Mouse (Mus musculus) heart, postnatal 10 days (tissue): Measurements from ENCODE around the gene Prr22. TPM values are rescaled to one million over a fixed set of nuclear protein-coding genes. Genes with fewer than 3 reads are reported as not detected.

Experiments used
- DNase-seq, 2 experiments: peaks; one replicate each; pipeline ENCODE4 v3.0.0; 2021
- intact Hi-C: fragments of 180-260 bp; cut with DNase I; formaldehyde crosslinking; loops from one replicate; pipeline ENCODE4 v1.15.1; 2025
- total RNA-seq, 2 experiments: library from RNA; stranded (reverse); gene quantifications; 2 replicates each; pipeline ENCODE4 v1.2.3; 2021

Prr22 gene
- total RNA-seq, 2 experiments from 2014 or later, result 0.27 to 0.43 TPM

DNA sequence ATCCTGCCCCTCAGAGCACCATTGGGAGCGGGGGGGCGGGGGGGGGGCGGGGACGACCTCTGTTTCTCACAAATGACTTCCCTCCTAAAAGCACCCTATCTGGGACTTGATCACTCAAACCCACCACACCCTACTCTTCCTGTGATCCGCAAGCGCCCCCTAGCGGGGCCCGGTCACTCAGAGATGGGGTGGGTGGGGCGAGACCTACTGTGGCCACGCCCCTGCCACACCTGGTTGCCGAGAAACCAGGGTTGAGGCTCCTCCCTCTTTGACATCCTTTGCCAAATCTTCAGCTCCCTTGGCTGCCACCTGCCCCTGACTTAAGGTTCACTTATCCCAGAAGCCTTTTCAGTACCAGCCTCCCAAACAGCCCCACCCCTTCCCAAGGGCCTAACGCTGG lies 11.9 kb upstream of the Prr22 start:
- intact Hi-C loops, result loop anchor here (2.0 to 5.0 kb wide), 2 partner anchors 39 to 76 kb away; partner anchors contain the start of gene Vmac
- peak; percentile 43 to 71 for DNase-seq

DNA sequence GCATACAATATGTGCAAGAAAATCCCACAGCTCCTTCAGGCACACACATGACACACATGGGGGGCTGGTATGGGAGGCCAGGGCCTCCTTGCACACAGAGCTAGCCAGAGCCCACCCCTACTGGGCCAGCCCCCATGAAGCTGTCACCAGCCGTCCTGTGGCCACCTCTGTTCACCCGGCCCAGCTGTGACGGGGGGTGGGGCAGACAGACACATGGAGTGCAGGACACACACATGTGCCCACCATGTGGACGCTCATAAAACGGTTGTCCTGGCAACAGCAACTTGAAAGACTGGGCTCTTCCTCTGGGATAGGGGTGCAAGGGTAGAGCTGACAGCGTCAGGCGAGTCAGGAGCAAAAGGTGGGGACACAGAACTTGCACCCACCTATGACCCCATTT lies 10.8 kb upstream of the Prr22 start:
- intact Hi-C loops, result loop anchor here (2.0 to 5.0 kb wide), 2 partner anchors 40 to 77 kb away; partner anchors contain the start of gene Vmac
- DNase-seq, result no peak

DNA sequence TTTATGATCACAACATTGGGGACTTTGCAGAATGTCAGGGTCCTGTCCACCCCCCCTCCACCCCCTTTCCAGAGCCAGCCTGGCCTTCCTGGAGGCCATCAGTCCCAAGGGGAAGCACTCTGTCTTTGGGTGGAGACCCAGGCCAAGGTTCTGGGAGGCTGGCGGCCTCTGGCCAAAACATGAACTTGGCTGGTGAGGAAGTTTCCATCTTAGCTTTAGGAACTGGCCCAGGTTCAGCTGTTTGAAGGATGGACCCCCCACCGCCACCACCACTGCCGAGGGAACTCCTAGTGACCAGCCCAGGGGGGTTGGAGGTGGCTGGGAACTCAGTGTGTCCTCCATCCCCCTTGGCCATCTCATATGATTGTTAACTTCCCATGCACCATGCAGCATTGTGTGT lies 9.0 kb upstream of the Prr22 start:
- intact Hi-C loops, result loop anchor here (5.0 kb wide), 1 partner anchor 149 kb away; the partner anchor contains the start of gene Rpl36
- no peak for DNase-seq

DNA sequence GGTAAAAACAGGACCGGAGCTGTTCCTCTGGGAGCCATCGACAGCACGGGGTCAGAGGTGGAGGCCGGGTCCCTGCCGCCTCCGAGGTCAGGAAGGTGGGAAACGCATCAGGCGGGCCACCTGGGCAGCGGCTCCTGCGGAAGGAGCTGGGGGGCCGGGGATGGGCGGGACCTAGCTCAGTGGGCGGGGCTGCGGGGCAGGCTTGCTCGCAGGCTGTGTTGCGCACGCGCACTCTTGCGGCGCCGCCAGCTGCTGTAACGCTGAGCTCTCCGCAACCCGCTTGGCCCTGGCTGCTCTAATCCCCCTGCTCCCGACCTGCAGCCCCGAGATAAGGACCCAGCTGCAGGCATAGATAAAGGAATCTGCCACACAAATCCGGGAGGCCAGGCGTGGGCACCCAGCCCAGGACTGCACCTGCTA lies 8.0 kb upstream of the Prr22 start:
- intact Hi-C loops, result loop anchor here (5.0 kb wide), 1 partner anchor 150 kb away; the partner anchor contains the start of gene Rpl36
- DNase-seq, result peak; percentile 89 to 91

DNA sequence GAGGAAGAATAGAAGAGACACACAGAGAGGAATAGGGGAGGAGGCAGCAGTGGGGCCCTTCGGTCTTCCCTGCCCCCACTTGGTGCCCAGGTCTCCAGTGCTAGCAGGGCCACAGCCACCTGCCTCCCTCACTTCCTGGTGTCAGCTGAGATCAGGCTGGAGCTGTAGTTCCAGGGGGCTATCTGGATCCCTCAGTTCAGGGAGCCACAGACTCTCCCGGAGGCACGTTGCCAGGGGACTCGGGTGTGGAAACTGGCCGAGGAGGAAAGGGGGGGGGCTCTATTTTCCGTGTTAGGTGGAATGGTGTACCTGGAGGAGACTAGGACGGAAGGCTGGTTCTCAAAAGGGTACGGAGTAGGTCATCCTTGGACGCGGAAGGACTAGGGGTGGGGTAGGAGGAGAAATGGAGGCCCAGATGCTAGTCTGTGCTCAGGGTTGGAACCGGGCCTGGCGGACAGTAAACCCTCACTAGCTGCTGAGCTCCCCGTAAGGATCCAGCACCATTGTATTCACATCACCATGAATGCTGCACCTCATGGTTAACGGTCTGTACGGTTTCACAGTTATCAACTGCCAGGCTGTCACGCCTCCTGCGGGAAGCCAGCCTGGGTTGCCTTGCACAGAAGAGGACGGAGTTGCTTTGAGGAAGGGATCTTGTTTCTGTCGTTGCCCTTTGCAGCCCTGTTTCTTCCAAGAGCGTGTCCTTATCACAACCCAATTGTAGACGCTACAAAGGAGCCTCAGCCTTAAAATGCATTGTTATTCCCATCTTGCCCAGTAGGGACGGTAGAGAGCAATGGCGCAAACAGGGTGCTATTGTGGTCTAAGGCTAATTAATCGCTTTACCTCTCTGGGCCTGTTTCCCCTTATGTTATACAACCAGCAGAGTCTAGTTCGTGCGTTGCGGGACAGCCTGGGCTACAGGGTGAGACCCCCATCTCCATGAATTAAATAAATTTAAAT lies 7.0 kb upstream of the Prr22 start:
- DNase-seq, result peak; percentile 65 to 81
- intact Hi-C loops, result loop anchor here (5.0 kb wide), 1 partner anchor 151 kb away; the partner anchor contains the start of gene Rpl36

DNA sequence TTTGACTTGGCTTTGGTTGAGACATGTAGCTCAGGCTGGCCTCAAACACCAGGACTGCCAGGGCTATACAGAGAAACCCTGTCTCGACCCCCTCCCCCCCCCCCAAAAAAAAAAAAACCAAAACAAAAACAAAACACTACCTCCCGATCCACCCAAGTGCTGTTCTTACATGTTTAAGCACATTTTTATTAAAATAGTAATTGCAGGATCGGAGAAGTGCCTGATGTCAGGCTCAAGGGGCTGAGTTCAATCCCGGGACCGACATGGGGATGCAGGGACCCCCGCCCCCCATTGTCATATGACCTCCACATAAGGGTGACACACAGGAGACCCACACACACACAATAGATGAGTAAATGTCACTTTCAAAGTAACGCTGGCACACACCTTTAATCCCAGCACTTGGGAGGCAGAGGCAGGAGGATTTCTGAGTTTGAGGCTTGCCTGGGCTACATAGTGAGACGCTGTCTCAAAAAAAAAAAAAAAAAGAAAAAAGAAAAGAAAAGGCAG lies 6.3 kb upstream of the Prr22 start:
- intact Hi-C loops, result loop anchor here (5.0 kb wide), 1 partner anchor 151 kb away; the partner anchor contains the start of gene Rpl36
- DNase-seq, result no peak

DNA sequence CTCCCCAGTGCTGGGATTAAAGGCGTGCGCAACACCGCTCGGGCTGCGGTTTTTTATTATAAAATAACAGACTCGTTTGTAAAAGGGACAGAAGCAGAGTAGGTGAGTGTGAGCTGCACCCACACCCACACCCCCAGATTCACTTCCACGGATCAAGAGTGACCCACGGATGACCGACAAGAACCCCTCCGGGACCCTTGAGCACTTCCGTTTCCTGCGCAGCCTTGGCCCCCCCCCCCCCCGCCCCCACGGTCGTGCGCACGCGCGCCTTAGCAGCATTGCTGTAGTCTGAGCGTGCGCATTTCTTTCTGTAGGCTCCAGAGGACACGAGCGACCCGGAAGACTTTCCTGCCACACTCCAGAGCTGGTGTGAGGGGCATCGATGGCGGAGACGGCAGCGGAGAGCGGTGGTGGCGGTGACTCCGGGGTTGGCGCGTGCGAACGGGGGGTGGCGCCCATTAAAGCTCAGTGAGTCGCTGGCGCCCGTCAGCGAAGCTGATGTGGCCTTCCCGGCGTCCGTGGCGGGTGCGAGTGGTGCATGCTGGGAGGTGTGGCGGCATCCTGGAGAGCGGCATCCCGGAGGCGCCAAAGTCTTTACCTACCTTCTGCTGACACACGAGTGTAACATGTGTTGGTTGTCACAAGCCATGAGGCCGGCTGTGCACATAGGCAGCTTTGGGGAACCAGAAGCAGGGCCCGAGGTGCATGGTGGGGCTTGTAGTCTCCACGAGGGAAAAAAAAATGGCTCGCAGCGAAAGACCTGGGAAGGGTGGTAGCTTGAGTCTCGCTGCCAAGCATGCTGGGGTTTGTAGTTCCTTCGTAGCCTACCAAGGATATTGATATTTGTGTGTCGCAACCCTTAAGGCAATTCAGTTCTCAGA lies 5.3 kb upstream of the Prr22 start, which contains the start of gene Dus3l:
Dus3l (plus strand) TSS at position 284 of the 881 bp plus-strand sequence.
- peak; percentile 92 to 93 for DNase-seq
- intact Hi-C loops, result loop anchor here (5.0 kb wide), 1 partner anchor 152 kb away; the partner anchor contains the start of gene Rpl36

DNA sequence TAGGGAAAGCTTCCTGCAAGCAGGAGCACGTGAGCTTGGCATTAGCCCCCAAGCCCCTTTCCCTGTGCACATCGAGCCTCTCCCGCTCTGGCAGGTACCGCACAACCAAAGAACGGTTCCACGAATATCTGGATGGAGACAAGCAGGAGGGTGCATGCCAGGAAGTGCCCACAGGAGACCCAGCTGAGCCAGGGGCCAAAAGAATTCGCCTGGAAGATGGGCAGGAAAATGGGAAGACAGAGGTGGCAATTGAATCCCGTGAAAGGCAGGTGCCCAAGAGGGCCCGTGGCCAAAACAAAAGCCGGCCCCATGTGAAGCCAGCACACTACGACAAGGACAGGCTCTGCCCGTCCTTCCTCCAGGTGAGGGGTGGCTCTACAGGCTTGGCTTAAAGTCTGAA lies 4.6 kb upstream of the Prr22 start:
- intact Hi-C loops, result no loop called here
- no peak for DNase-seq

DNA sequence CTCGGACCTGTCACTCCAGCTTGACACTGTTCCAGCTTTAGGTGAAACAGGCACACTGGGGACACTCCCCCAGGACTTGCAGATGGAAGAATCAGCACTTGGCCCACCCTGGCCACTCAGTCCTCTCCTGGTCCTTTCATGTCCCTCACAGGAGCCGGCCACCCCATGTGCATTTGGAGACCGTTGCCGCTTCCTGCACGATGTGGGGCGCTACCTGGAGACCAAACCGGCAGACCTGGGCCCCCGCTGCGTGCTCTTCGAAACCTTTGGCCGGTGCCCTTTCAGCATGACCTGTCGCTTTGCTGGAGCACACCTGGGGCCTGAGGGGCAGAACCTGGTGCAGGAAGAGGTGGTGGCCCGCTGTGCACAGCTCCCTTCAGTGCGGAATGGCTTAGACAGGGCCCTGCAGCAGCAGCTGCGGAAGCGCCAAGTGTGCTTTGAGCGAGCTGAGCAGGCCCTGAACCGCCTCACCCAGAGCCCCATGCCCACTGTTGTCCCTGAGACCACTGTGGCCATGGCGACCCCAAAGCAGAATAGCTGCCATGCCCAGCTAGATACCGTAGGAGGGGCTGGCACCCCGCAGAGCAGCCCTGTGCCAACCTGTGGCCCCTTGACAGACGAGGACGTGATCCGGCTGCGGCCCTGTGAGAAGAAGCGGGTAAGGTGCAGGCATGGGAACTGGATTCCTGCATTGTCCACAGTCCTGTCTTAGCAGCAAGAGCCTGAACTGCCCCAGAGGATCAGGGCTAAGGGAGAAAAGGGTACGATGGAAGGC lies 3.2 kb upstream of the Prr22 start:
- no peak for DNase-seq
- intact Hi-C loops, result no loop called here

DNA sequence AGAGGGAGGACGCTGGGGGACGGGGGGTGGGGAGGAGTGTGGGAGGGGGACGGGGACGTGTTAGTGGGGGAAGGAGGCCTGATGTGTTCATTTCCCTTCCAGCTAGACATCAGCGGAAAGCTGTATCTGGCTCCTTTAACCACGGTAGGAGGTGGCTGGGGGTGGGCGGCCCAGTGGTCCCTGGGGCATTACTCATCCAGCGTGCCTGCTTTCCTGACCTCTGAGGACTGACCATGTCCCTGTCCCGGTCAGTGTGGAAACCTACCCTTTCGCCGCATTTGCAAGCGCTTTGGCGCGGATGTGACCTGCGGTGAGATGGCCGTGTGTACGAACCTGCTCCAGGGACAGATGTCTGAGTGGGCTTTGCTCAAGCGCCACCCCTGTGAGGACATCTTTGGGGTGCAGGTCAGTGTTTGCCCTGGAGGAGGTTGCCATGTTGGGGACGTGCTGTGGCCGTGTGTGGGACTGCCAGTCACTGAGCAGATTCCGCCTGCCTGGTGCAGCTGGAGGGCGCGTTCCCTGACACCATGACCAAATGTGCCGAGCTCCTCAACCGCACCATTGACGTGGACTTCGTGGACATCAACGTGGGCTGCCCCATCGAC lies 2.4 kb upstream of the Prr22 start:
- intact Hi-C loops, result no loop called here
- no peak for DNase-seq

DNA sequence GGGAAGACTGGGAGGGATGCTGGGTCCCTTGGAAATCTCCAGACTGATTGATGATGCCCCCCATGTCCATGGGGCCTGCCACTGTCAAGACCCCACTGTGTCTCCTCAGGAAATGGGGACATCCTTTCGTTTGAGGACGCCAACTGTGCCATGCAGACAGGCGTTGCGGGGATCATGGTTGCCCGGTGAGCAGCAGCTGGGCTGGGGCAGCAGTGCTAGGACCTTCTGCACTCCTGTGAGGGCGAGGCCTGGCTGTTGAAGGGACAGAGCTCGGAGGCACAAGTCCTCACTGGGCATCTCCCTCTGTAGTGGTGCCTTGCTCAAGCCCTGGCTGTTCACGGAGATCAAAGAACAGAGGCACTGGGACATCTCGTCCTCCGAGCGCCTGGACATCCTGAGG lies 1.1 kb upstream of the Prr22 start:
- DNase-seq, result no peak
- intact Hi-C loops, result no loop called here

DNA sequence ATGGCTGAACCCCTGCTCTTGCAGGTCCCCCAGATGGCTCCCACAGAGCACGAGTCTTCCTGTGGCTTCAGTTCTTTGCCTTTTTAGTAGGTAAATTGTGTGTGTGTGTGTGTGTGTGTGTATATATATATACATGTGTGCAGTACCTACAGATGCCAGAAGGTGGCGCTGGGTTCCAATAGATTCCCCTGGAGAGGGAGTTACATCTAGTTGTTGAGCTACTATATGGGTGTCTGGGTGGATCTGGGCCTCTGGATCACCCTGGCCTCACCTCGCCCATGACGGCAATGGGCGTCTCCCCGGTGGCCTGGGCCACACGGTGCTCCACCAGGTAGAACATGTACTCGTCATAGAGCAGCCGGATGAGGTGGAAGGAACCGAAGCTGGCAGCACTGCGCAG lies 7.5 kb downstream of the Prr22 start:
- DNase-seq, result no peak
- intact Hi-C loops, result no loop called here

DNA sequence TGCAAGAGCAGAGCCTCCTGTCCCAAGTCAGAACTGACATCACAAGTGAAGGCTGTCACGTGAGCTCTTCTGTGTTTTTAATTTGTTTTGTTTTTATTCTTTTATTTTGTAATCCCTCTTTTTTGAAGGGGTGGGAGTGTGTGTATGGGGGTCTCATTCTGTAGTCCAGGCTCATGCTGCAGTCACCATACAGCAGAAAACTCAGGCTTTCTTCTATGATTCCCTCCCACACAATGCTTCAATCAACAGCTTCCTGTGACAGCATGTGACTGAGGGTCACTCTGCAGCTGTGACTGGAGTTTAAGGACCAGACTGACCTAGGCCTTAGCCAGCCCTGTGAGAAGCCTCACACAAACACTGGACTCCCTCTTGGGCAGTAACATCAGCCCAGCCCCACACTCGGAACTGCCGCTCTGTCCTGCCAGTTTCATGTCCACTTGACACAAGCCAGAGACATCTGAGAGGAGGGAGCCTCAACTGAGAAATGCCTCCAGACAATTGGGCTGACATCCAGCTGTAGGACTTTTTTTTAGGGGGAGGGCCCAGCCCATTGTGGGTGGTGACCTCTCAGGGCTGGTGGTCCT lies 8.8 kb downstream of the Prr22 start:
- peak; percentile 70 to 73 for DNase-seq
- intact Hi-C loops, result no loop called here

DNA sequence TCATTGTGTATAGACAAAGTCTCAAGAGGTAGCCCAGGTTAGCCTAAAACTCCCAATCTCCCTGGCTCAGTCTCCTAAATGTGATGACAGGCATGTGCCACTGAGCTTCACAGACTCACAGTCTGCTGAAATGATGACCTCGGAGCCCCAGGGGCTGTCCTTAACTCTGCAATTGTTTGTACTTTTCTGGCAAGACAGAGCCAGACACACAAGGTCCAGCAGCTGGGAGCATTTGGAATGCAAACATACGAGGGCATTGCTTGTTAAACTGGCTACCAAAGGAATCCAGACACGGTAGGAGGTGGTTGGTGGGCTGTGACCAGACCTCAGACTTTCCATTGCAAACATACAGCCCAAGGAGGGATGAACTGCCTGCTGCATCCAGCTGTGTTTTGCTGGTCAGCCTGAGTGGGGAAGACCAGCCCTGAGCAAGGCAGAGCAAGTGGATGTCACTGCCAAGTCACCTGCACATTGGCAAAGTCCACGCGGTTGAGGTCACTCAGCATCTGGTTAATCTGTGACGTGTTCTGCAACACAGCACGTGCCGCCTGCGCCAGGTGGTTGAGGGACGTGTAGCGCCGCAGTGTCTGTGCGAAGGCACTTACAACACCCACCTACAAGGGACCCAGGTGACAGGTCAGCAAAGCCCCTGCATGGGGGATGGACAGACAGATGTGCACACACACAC lies 10.4 kb downstream of the Prr22 start:
- intact Hi-C loops, result no loop called here
- no peak for DNase-seq

DNA sequence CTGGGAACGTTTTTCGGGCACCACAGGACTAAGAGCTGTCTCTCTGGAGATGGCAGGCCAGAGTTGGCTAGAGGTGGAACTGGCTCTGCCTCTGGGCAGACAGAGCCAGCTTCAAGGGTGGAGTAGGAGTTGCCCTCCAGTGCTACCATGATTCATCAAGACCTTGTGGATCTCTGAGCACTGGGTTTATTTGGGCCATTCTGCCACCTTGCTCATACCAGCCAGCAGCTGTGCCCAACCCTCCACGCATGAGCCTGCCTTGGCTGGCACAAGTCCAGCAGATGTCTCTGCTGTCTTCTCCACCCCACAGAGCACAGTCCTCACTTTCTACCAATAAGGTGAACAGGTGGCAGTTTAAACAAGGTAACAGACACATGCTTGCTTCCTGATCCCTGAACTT lies 18.8 kb downstream of the Prr22 start:
- intact Hi-C loops, result no loop called here

DNA sequence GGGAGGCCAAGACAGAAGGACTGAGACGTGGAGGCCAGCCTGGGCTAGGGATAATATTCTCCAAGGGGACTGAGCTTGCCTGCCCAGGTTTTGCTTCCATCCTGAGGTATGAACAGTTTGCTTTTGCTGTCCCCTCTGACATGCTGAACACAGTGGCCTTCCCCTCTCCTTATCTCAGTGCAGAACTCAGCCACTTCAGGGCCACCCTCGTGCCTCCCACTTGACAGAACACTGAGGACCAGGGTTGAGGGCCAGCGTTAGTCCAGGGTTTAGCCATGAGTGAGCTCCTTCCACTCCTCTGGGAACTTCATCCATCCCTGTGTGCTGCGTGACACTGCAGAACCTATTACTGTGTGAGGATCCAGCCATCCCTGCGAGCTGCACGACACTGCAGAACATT lies 19.2 kb downstream of the Prr22 start:
- no peak for DNase-seq
- intact Hi-C loops, result no loop called here

More for the DNA sequence above, 18.8 kb downstream of the Prr22 start:
- no peak for DNase-seq

DNA sequence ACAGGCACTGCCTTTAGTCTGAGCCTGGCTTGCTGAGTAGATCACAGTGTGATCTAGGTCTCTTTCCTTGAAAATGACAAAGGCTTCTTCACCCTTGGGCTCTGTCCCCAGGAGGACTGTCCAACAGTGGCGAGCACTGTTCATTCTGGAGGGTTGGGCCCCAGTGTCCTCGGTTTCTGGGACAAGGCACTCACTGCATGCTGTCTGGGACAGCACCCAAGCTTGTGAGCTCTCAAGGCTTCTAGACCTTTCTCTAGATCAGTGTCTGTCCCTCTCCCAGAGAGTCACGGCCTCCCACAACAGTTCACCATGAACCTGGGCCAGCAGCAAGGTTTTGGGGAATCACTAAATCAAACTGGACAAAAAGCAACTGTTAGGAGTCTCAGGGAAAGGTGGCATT lies 22.5 kb downstream of the Prr22 start:
- intact Hi-C loops, result no loop called here

DNA sequence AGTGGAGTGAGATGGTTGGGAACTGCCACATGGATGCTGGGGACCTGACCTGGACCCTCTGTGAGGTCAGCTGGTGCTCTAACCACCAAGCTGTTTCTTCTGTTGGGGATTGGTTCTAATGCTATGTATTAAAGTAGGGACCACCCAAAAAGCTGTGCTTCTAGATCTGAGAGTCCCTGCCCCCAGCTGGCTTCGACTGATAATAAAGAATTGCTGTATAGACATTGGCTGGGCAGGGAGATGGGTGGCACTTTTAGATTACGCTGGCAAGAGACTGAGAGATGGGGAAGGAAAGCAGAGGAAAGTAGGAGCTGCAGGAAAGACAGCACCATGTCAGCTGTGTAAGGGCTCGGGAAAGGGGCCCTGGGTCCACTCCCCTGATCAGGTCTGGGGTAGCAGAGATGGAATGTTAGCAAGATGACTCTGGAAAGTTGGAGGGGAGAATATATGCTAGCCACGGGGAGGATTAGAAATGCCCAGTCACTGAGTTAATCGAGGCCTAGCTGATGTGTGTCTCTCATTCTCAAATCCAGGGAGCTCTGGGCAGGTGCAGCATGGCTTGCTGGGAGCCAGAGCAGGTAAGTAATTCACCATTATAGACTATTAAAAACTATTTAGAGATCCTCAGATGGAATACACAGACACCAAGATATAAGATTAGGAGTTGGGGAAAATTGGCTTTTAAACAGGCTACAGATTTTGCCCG lies 23.7 kb downstream of the Prr22 start:
- intact Hi-C loops, result no loop called here
- DNase-seq, result no peak

More for the DNA sequence above, 22.5 kb downstream of the Prr22 start:
- DNase-seq, result no peak
